Mouse (Mus musculus) midbrain, embryonic 10.5 days (tissue): ENCODE measurements around the gene Fam83g. TPM values are rescaled to one million over a fixed set of nuclear protein-coding genes. Genes with fewer than 3 reads are reported as not detected.

Experiments
- DNase-seq: peaks from one replicate; pipeline ENCODE4 v3.0.0-alpha.2; 2017; ENCODE audit warnings: low spot score
- H3K27ac ChIP-seq: fragments of 300-500 bp; sonication (generic); replicated peaks from 2 replicates; pipeline ENCODE4 v1.5.1; 2016; ENCODE audit warnings: mild to moderate bottlenecking
- H3K27me3 ChIP-seq: fragments of 300-500 bp; sonication (generic); 2 replicates; pipeline ENCODE4 v1.6.1; 2016; ENCODE audit warnings: low read depth, mild to moderate bottlenecking; ENCODE audit not compliant: poor library complexity, severe bottlenecking
- H3K36me3 ChIP-seq: fragments of 300-500 bp; sonication (generic); 2 replicates; pipeline ENCODE4 v1.6.1; 2016; ENCODE audit warnings: mild to moderate bottlenecking, moderate library complexity
- H3K4me1 ChIP-seq: fragments of 300-500 bp; sonication (generic); 2 replicates; pipeline ENCODE4 v1.6.1; 2016
- H3K4me3 ChIP-seq: fragments of 300-500 bp; sonication (generic); 2 replicates; pipeline ENCODE4 v1.5.1; 2016; ENCODE audit warnings: mild to moderate bottlenecking, moderate library complexity
- H3K9me3 ChIP-seq: fragments of 300-500 bp; sonication (generic); replicated peaks from 2 replicates; pipeline ENCODE4 v1.6.1; 2016; ENCODE audit warnings: mild to moderate bottlenecking
- WGBS: fragments of 180-500 bp; shearing (Covaris S2); methylation state at CpG from one replicate; pipeline ENCODE4 v1.1.7; 2016; 5-methylcytosine and 5-hydroxymethylcytosine counted together
- polyA plus RNA-seq: library from polyadenylated mRNA; unstranded; fragments of >200 nt; fragmentation: Nextera tagmentation; extraction: Ambion mirVana; gene quantifications from 2 replicates; pipeline ENCODE4 v1.2.1, GENCODE M21; 2016

Fam83g gene
- polyA plus RNA-seq, 1 experiment from 2014 or later: 0.95 TPM

DNA sequence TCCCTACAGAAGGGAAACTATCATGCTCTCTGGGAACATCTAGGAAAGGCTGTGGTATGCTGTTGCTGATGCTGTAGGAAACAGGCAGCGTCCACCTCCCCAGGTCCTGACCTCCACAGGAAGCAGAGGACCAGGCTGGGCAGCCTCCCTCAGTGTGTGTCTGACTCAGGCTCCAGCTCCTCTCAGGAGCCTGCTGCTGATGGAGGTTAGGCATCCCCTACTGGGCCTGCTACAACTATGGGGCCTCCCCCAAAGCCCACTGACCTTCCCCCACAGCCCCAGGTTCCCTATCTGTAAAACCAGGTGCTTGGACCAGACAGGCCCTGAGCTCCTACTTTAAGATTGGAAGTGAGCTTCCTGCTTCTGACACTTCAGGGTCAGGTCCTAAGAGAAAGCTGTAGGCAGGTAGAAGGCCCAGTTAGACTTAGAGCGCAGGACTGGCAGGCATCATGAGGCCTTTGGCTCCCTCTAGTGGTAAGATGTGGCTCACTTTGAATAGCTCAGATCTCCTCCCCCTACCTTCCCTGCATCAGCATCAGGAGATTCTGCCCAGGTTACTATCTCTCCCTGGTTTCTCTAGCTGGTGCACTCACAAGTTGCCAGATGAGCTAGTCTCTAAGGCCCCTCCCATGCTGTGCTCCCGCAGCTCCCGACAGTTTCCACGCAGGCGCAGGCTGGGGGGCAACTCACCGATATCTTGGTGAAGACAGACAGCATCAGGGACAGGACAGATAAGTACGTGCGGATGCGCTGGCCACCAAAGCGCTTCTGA is 30.6 kb downstream of the Fam83g start:
- H3K27me3 ChIP-seq: no peaks in the 10 kb centered on the region
- H3K36me3 ChIP-seq: no peaks in the 10 kb centered on the region
- WGBS: 39% methylated on average over 11 of the region's 11 CpGs
- DNase-seq: peak; percentile 61
- H3K9me3 ChIP-seq: no peaks in the 10 kb centered on the region
- H3K4me1 ChIP-seq: peaks cover 4% of the 10 kb centered on the region; the same call in 1 of the 2 replicates
- no peak overlapping the region for H3K4me3 ChIP-seq
- H3K27ac ChIP-seq: no peak overlapping the region

DNA sequence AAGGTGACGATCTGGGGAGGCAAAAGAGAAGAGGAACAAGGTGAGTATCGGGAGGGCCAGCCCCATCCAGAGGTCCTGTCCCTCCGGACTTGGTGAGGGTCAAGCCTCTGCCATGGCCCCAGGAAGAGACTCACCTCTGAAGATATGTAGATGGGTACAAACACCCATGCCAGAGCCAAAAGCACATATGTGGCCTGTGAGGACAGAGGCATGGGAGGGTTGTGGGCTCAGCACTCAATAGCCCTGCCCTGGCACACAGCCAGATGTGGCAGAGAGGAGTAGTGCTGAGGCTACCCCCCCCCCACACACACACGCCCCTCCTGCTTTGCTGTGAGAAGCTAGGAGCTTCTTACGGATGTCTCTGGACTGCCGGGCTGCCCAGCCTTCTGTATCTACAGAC is 31.2 kb downstream of the Fam83g start:
- no peak overlapping the region for H3K27ac ChIP-seq
- no peaks in the 10 kb centered on the region for H3K9me3 ChIP-seq
- no peak overlapping the region for H3K4me3 ChIP-seq
- no peak for DNase-seq
- H3K27me3 ChIP-seq: no peaks in the 10 kb centered on the region
- WGBS: 76% methylated on average over 6 of the region's 6 CpGs
- no peaks in the 10 kb centered on the region for H3K36me3 ChIP-seq
- peaks cover 4% of the 10 kb centered on the region; the same call in 1 of the 2 replicates for H3K4me1 ChIP-seq

- Histone ChIP-seq H3K36me3 (no peaks in the 10 kb centered on the region), H3K4me1 (peaks cover 2% of the 10 kb centered on the region; the same call in 1 of the 2 replicates), H3K9me3 (no peaks in the 10 kb centered on the region), H3K4me3 (no peak overlapping the region), H3K27me3 (no peaks in the 10 kb centered on the region), H3K27ac (no peak overlapping the region)
- DNase-seq: no peak
- WGBS: 69% methylated on average over 5 of the region's 5 CpGs
These were observed 34.1 kb downstream of the Fam83g start for GRCm38 (mm10) chr11:61717990-61718389.

DNA sequence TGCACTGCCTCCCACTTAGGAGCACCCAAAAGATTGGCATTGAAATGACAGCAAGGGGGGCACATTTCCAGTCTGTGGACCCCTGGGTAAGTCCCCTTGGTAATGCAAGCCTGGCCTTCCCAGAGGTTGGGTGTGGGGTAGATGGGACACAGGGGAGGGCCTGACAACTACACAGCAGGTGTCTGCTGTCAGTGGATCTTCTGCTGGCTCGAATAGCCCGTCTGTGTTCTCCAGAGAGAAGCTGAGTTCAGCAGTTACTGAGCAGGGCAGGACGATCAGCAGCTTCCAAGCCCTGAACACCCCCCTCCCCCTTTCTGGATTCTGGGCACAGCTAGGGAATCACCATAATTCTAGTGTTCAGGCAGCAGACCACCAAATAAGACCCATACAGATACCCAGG is 35.5 kb downstream of the Fam83g start:
- Histone ChIP-seq H3K9me3 (no peaks in the 10 kb centered on the region), H3K4me3 (no peak overlapping the region), H3K36me3 (no peaks in the 10 kb centered on the region), H3K27me3 (no peaks in the 10 kb centered on the region), H3K27ac (no peak overlapping the region), H3K4me1 (no peaks in the 10 kb centered on the region)
- 59% methylated on average over 3 of the region's 3 CpGs for WGBS
- no peak for DNase-seq

DNA sequence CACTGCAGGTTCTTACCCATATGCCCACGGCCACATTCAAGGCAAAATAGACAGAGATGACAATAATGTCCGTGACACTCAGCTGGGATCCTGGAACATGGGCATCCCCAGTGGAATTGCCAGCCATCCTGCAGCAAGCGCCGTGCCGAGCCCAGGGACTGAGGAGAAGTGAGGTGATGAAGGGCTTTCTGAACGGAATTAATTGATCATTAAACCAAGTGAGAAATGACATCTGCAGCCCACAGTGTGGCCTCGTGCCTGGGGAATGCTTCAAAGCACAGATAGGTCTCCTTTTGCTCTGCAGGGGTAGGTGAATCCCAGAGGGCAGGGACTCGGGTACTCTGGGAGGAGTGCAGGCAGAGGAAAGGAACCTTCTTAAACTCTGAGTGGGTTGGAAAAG is 35.9 kb downstream of the Fam83g start:
- WGBS: 82% methylated on average over 8 of the region's 8 CpGs
- no peak for DNase-seq
- Histone ChIP-seq H3K27me3 (no peaks in the 10 kb centered on the region), H3K4me3 (no peak overlapping the region), H3K9me3 (no peaks in the 10 kb centered on the region), H3K4me1 (no peaks in the 10 kb centered on the region), H3K36me3 (no peaks in the 10 kb centered on the region), H3K27ac (no peak overlapping the region)

DNA sequence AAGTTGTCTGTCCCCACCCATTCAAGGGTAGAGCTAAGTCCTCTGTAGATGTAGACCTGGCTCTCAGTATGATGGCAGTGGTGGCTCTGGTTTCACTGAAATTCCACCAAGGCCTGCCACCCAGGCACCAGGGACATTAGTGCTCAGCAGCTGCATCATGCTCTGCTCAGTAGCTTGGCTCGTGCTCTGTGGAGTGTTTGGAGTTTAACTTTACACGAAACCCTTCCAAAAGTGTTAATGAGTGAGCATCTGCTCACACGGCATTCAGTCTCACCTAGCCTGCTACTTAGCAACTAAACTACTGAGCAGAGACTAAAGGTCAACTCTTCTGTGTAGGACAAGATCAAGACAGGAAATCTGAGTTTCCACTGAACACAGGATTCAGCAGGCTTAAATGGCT is 36.7 kb downstream of the Fam83g start, which contains the start of gene Slc5a10:
TSS of gene Slc5a10 (minus strand) at position 191 of the 400 bp plus-strand sequence.
- H3K36me3 ChIP-seq: no peaks in the 10 kb centered on the region; the same call in 1 of the 2 replicates

DNA sequence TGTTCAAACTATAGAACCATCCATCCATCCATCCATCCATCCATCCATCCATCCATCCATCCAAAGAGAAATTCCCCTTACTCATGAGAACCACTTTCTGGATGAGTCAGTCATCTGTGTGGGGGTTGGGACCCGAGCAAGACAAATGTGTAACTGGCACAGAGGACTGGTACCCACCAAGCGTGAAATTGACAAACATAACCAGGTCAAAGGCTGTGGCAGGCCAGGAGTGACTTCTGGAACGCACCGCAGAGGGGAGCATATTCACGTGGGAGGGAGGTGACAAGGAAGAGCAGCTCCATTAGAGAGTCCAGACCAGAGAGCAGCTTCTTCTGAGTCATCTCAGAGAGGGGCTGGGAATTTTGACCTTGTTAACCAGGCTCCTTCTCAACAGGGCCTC is 38.2 kb downstream of the Fam83g start:
- Histone ChIP-seq H3K27me3 (no peaks in the 10 kb centered on the region), H3K9me3 (no peaks in the 10 kb centered on the region), H3K27ac (no peak overlapping the region), H3K4me1 (no peaks in the 10 kb centered on the region), H3K4me3 (no peak overlapping the region), H3K36me3 (peaks cover 11% of the 10 kb centered on the region)
- DNase-seq: no peak
- WGBS: 81% methylated on average over 5 of the region's 5 CpGs

More for the DNA sequence above, 36.7 kb downstream of the Fam83g start, which contains the start of gene Slc5a10:
- no peak within 1 kb of the TSS for H3K4me3 ChIP-seq
- no peaks in the 10 kb centered on the region for H3K9me3 ChIP-seq
- no peak within 1 kb of the TSS for H3K27ac ChIP-seq
- WGBS: 93% methylated on average over 3 of the region's 3 CpGs
- H3K4me1 ChIP-seq: no peaks in the 10 kb centered on the region
- no peak for DNase-seq
- no peaks in the 10 kb centered on the region for H3K27me3 ChIP-seq

GRCm38 (mm10) chr11:61728037-61728436 is 44.1 kb downstream of the Fam83g start:
- no peaks in the 10 kb centered on the region for H3K9me3 ChIP-seq
- no peak overlapping the region for H3K4me3 ChIP-seq
- no peak for DNase-seq
- no peak overlapping the region for H3K27ac ChIP-seq
- 94% methylated on average over 2 of the region's 2 CpGs for WGBS
- H3K36me3 ChIP-seq: peaks cover 68% of the 10 kb centered on the region
- no peaks in the 10 kb centered on the region for H3K27me3 ChIP-seq
- no peaks in the 10 kb centered on the region for H3K4me1 ChIP-seq

GRCm38 (mm10) chr11:61732672-61733071 is 48.8 kb downstream of the Fam83g start:
- peaks cover 98% of the 10 kb centered on the region for H3K36me3 ChIP-seq
- no peak overlapping the region for H3K27ac ChIP-seq
- H3K27me3 ChIP-seq: no peaks in the 10 kb centered on the region
- no peak for DNase-seq
- H3K4me1 ChIP-seq: no peaks in the 10 kb centered on the region
- H3K9me3 ChIP-seq: no peaks in the 10 kb centered on the region
- no peak overlapping the region for H3K4me3 ChIP-seq
- WGBS: 92% methylated on average over 7 of the region's 7 CpGs

GRCm38 (mm10) chr11:61737290-61737689 is 53.4 kb downstream of the Fam83g start:
- 94% methylated on average over 1 of the region's 1 CpGs for WGBS
- Histone ChIP-seq H3K27me3 (no peaks in the 10 kb centered on the region), H3K4me3 (no peak overlapping the region), H3K4me1 (no peaks in the 10 kb centered on the region), H3K36me3 (peaks cover 100% of the 10 kb centered on the region), H3K9me3 (no peaks in the 10 kb centered on the region), H3K27ac (no peak overlapping the region)
- no peak for DNase-seq

- DNase-seq: no peak
- H3K9me3 ChIP-seq: no peaks in the 10 kb centered on the region
- H3K4me1 ChIP-seq: no peaks in the 10 kb centered on the region; the same call in 1 of the 2 replicates
- H3K4me3 ChIP-seq: no peak overlapping the region
- no peaks in the 10 kb centered on the region for H3K27me3 ChIP-seq
- no peak overlapping the region for H3K27ac ChIP-seq
- H3K36me3 ChIP-seq: peaks cover 100% of the 10 kb centered on the region
- 100% methylated on average over 1 of the region's 1 CpGs for WGBS
These were observed 56.6 kb downstream of the Fam83g start for GRCm38 (mm10) chr11:61740500-61740899.

DNA sequence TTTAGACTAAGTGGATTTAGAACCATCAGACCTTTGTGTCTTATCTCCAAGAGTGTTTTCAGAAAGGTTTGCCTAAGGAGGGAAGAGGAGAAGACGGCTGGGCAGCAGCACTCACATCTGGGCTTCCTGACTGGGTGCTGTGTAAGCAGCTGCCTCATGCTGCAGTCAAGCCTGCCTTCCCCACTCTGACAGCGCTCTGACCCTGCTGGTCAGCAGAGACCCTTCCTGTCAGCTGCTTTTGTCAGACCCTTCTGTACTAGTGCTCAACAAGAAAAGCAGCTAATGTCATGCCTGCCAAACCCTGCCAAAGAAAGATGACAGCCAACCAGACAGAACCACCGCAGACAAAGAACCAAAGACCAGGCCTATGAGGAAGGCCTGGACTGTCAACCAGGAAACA is 59.9 kb downstream of the Fam83g start:
- Histone ChIP-seq H3K9me3 (no peaks in the 10 kb centered on the region), H3K4me3 (no peak overlapping the region), H3K27me3 (no peaks in the 10 kb centered on the region), H3K4me1 (no peaks in the 10 kb centered on the region; the same call in 1 of the 2 replicates), H3K36me3 (peaks cover 98% of the 10 kb centered on the region), H3K27ac (no peak overlapping the region)
- 83% methylated on average over 3 of the region's 3 CpGs for WGBS
- DNase-seq: no peak

DNA sequence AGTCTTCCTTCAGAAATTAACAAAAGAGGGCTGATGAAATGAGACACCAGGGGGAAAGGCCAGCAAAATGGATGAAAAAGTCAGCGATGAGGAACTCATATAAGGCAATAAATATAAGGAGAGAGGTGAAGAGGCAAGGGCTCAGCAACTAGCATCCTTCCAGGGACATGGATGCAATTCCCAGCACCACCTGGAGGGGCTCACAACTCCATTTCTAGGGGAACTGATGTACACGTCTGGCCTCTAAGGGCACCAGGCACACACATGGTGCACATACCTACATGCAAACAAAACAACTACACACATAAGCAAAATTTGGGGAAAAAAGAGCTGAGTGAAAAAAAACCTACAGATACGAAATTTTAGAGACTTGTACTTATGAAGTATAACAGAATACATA is 60.6 kb downstream of the Fam83g start:
- Histone ChIP-seq H3K27ac (no peak overlapping the region), H3K9me3 (no peaks in the 10 kb centered on the region), H3K4me1 (no peaks in the 10 kb centered on the region; the same call in 1 of the 2 replicates), H3K4me3 (no peak overlapping the region), H3K36me3 (peaks cover 98% of the 10 kb centered on the region), H3K27me3 (no peaks in the 10 kb centered on the region)
- DNase-seq: no peak
- 72% methylated on average over 3 of the region's 3 CpGs for WGBS
